ENCODE assay signal across 31 mouse cellular contexts in genomic region chr6:67046937-67047336, GRCm38 (mm10). TPM values are rescaled to one million over a fixed set of nuclear protein-coding genes. Genes with fewer than 3 reads are reported as not detected.
DNase-seq lines count a peak whose midpoint lies in the region; ATAC-seq and TF ChIP-seq lines count a peak whose summit lies in the region.
"Had no signal": no experiment of that assay in that cellular context is flagged by ENCODE, and none has a peak within 500 bp of the region (broad histone marks: within the 10 kb centered on the region; RNA-seq: fewer than 3 reads in every experiment).

No protein-coding gene starts in this region.

- H3K27me3 ChIP-seq in MEL (ENCODE audit: control insufficient read depth in 1 of 2, insufficient read depth in 2 of 2, low read length in 2 of 2), result no peaks in the 10 kb centered on the region
- H3K27me3 ChIP-seq in liver, embryonic 14.5 days (ENCODE audit: control insufficient read depth, insufficient read depth, low read length), result no peaks in the 10 kb centered on the region
- H3K27me3 ChIP-seq: embryonic facial prominence, embryonic 13.5 days; forebrain, embryonic 12.5 days; intestine, embryonic 15.5 days; limb, embryonic 15.5 days; neural tube, embryonic 12.5 days had no signal

- H3K4me3 ChIP-seq in MEL (ENCODE audit: control insufficient read depth in 1 of 2, insufficient read depth in 1 of 2, low read depth in 2 of 2, low read length in 2 of 2), result no peak overlapping the region
- no peak overlapping the region for H3K4me3 ChIP-seq in liver, embryonic 14.5 days (ENCODE audit: insufficient read depth in 1 of 2, low read depth in 2 of 2, low read length in 2 of 2)
- H3K4me3 ChIP-seq: embryonic facial prominence, embryonic 13.5 days; erythroblast, embryonic 14.5 days; forebrain, embryonic 12.5 days; intestine, embryonic 15.5 days; limb, embryonic 15.5 days; midbrain, embryonic 10.5 days; myocyte; neural tube, embryonic 12.5 days had no signal

- no peak for TF ChIP-seq POLR2A in MEL (IDR thresholded peaks at IDR 0.05; ENCODE audit: control insufficient read depth in 1 of 2, insufficient read depth in 1 of 2, low read depth in 1 of 2, low read length in 2 of 2, poor library complexity in 1 of 2)

- H3K4me1 ChIP-seq in MEL (ENCODE audit: control insufficient read depth in 1 of 2, insufficient read depth in 2 of 2, low read length in 2 of 2), result peaks cover 11 to 13% of the 10 kb centered on the region in 2 experiments
- H3K4me1 ChIP-seq in liver, embryonic 14.5 days (replicated peaks; ENCODE audit: control insufficient read depth in 2 of 2, insufficient read depth in 2 of 2, low read length in 1 of 2), result peaks cover 28 to 29% of the 10 kb centered on the region in 2 experiments
- H3K4me1 ChIP-seq: intestine, embryonic 15.5 days had no signal

- ATAC-seq in erythroblast, adult 5-6 weeks (replicated peaks; ENCODE audit: low FRiP score, poor library complexity, severe bottlenecking), result peak; percentile 60
- peak; percentile 79 for ATAC-seq in liver, embryonic 14.5 days (ENCODE audit: insufficient read depth)
- peak; percentile 74 for ATAC-seq in megakaryocyte progenitor cell, adult 5-6 weeks (replicated peaks; ENCODE audit: poor library complexity)
- ATAC-seq: CD4-positive, CD25-positive, alpha-beta regulatory T cell, adult 4 months; forebrain, postnatal 0 days; hindbrain, postnatal 0 days; intestine, embryonic 15.5 days; lung, postnatal 0 days; midbrain, embryonic 16.5 days had no signal

- H3K4me2 ChIP-seq in liver, embryonic 14.5 days (ENCODE audit: low read depth), result peak overlapping the region; percentile 16; the same call in 1 of the 2 replicates
- H3K4me2 ChIP-seq: embryonic facial prominence, embryonic 13.5 days; forebrain, embryonic 12.5 days; intestine, embryonic 15.5 days; limb, embryonic 15.5 days; neural tube, embryonic 12.5 days had no signal

- peak overlapping the region; percentile 12 for H3K27ac ChIP-seq in MEL (ENCODE audit: control insufficient read depth, low read depth, low read length)
- H3K27ac ChIP-seq in liver, embryonic 14.5 days, result peak overlapping the region; percentile 60
- H3K27ac ChIP-seq: embryonic facial prominence, embryonic 13.5 days; forebrain, embryonic 12.5 days; hindbrain, postnatal 0 days; intestine, embryonic 15.5 days; limb, embryonic 15.5 days; midbrain, embryonic 10.5 days; neural tube, embryonic 12.5 days had no signal

- TF ChIP-seq EP300 in MEL (IDR thresholded peaks at IDR 0.05; ENCODE audit: low read depth in 1 of 2, low read length in 2 of 2), result peak; percentile 81 to 84
- peak; percentile 82 for TF ChIP-seq EP300 in liver, embryonic 14.5 days (IDR thresholded peaks at IDR 0.05; ENCODE audit: low read depth)

- TF ChIP-seq CTCF in MEL (IDR thresholded peaks at IDR 0.05 in 2 of 3, conservative IDR thresholded peaks at IDR 0.05 in 1 of 3; ENCODE audit: control insufficient read depth in 1 of 3, insufficient read depth in 1 of 3, low read depth in 2 of 3, low read length in 3 of 3, poor library complexity in 1 of 3, severe bottlenecking in 1 of 3), result no peak
- no peak for TF ChIP-seq CTCF in liver, embryonic 14.5 days (IDR thresholded peaks at IDR 0.05; ENCODE audit: low read depth)

- no peaks in the 10 kb centered on the region for H3K79me2 ChIP-seq in MEL (ENCODE audit: control insufficient read depth, insufficient read depth, low read length, poor library complexity)

- H3K9me3 ChIP-seq in MEL (replicated peaks; ENCODE audit: insufficient read depth, low read length), result no peaks in the 10 kb centered on the region
- H3K9me3 ChIP-seq in liver, embryonic 14.5 days (ENCODE audit: control insufficient read depth, low read length), result no peaks in the 10 kb centered on the region
- H3K9me3 ChIP-seq: embryonic facial prominence, embryonic 13.5 days; forebrain, embryonic 12.5 days; intestine, embryonic 15.5 days; limb, embryonic 15.5 days; midbrain, embryonic 10.5 days; neural tube, embryonic 12.5 days had no signal

- no peak overlapping the region for H3K9ac ChIP-seq in MEL (ENCODE audit: control insufficient read depth, low read depth, low read length, poor library complexity, severe bottlenecking)
- no peak overlapping the region; the same call in 1 of the 2 replicates for H3K9ac ChIP-seq in liver, embryonic 14.5 days (replicated peaks)
- H3K9ac ChIP-seq: embryonic facial prominence, embryonic 13.5 days; forebrain, embryonic 12.5 days; forebrain, postnatal 0 days; intestine, embryonic 15.5 days; limb, embryonic 15.5 days; neural tube, embryonic 12.5 days had no signal

- no peak for TF ChIP-seq RAD21 in MEL (IDR thresholded peaks at IDR 0.05; ENCODE audit: low read depth, low read length)

- peaks cover 0 to 31% of the 10 kb centered on the region in 2 experiments; a peak in 2 of 4 replicates for H3K36me3 ChIP-seq in MEL (ENCODE audit: control insufficient read depth in 1 of 2, insufficient read depth in 2 of 2, low read length in 2 of 2)
- no peaks in the 10 kb centered on the region for H3K36me3 ChIP-seq in liver, embryonic 14.5 days (replicated peaks; ENCODE audit: control insufficient read depth, insufficient read depth, low read depth)
- H3K36me3 ChIP-seq: embryonic facial prominence, embryonic 13.5 days; forebrain, embryonic 12.5 days; intestine, embryonic 15.5 days; limb, embryonic 15.5 days; midbrain, embryonic 10.5 days; neural tube, embryonic 12.5 days had no signal

- WGBS in liver, embryonic 14.5 days (ENCODE audit: insufficient replicate concordance), result 11% methylated on average over 3 of the region's 3 CpGs

- DNase-seq in MEL (ENCODE audit: low read depth, low spot score), result peak; percentile 60
- DNase-seq in liver, embryonic 14.5 days (ENCODE audit: low read depth in 3 of 3, low spot score in 3 of 3), result no peak
- no peak for DNase-seq in embryo, embryonic 9.5 days (ENCODE audit: extremely low spot score)
- DNase-seq in gastrocnemius, postnatal 10 days, result no peak
- no peak for DNase-seq in right cerebral cortex, postnatal 36 days (ENCODE audit: low spot score in 2 of 2)
- DNase-seq: adrenal gland, postnatal 14 days; cerebellum, adult 11 months; cerebellum, adult 9-10 months; cerebellum, postnatal 36 days; embryo, embryonic 11 days; forebrain, postnatal 0 days; heart, postnatal 14 days; kidney, adult 2 months; kidney, postnatal 4 days; left cerebral cortex, postnatal 4 days; lung, postnatal 4 days; thymus, postnatal 4 days had no signal

TF ChIP-seq in MEL, 35 proteins besides CTCF, POLR2A, EP300 and RAD21:
- TF ChIP-seq SIN3A (IDR thresholded peaks at IDR 0.05; ENCODE audit: low read length), result peak; percentile 79
- no peak for TF ChIP-seq UBTF (IDR thresholded peaks at IDR 0.05; ENCODE audit: borderline replicate concordance, insufficient read depth, low read depth, low read length)
- TF ChIP-seq GABPA (IDR thresholded peaks at IDR 0.05; ENCODE audit: low read depth, low read length), result peak; percentile 55; the same call in 1 of the 2 replicates
- 0 out of 2 replicates have a peak, but pooled peaks have one; percentile 36 for TF ChIP-seq HCFC1 (IDR thresholded peaks at IDR 0.05; ENCODE audit: low read depth, low read length)
- TF ChIP-seq E2F4 (IDR thresholded peaks at IDR 0.05; ENCODE audit: borderline replicate concordance, low read depth, low read length), result no peak
- no peak for TF ChIP-seq CHD1 (IDR thresholded peaks at IDR 0.05; ENCODE audit: low read depth, low read length)
- TF ChIP-seq POLR2AphosphoS5 (IDR thresholded peaks at IDR 0.05; ENCODE audit: borderline replicate concordance, low read depth, low read length), result no peak
- TF ChIP-seq MYC (IDR thresholded peaks at IDR 0.05; ENCODE audit: low read depth, low read length), result no peak
- 0 out of 2 replicates have a peak, but pooled peaks have one; percentile 52 for TF ChIP-seq MXI1 (IDR thresholded peaks at IDR 0.05; ENCODE audit: low read depth, low read length)
- TF ChIP-seq TCF12 (IDR thresholded peaks at IDR 0.05; ENCODE audit: low read depth, low read length), result peak; percentile 85
- no peak for TF ChIP-seq ZC3H11A (IDR thresholded peaks at IDR 0.05; ENCODE audit: low read depth, low read length)
- peak; percentile 88 for TF ChIP-seq RCOR1 (IDR thresholded peaks at IDR 0.05; ENCODE audit: low read depth, low read length)
- TF ChIP-seq MYB (IDR thresholded peaks at IDR 0.05; ENCODE audit: low read depth, low read length), result peak; percentile 36
- no peak for TF ChIP-seq KAT2A (conservative IDR thresholded peaks at IDR 0.05; ENCODE audit: low read depth, low read length)
- peak; percentile 33 for TF ChIP-seq TAL1 (IDR thresholded peaks at IDR 0.05; ENCODE audit: low read length)
- peak; percentile 90 for TF ChIP-seq GATA1 (IDR thresholded peaks at IDR 0.05; ENCODE audit: low read depth, low read length)
- no peak for TF ChIP-seq TBP (IDR thresholded peaks at IDR 0.05; ENCODE audit: low read depth, low read length)
- peak; percentile 87 for TF ChIP-seq ETS1 (IDR thresholded peaks at IDR 0.05; ENCODE audit: low read depth, low read length)

RNA-seq across cellular contexts. Expression of gene Gadd45a, which starts 9.7 kb away (rescaled TPM):
- 18.1 and 29.3 TPM in 2 replicates for total RNA-seq in MEL (2012; rRNA removed)
- polyA plus RNA-seq in MEL (2012; ENCODE audit: insufficient read depth in 1 of 2, insufficient read length in 2 of 2, low read depth in 1 of 2, low replicate concordance in 2 of 2, missing spikeins in 1 of 2), result 10 to 100 TPM in 1 of 2 experiments, not detected in 1; 37.4 TPM
- total RNA-seq in erythroblast, adult 5-6 weeks (2015; ENCODE audit: low replicate concordance), result 401 and 415 TPM in 2 replicates
- total RNA-seq in erythroblast, adult 5-6 weeks (2017; ENCODE audit: low replicate concordance), result 648 and 695 TPM in 2 replicates
- polyA plus RNA-seq in liver, embryonic 14.5 days (2012; rRNA removed), result 70.1 and 90.4 TPM in 2 replicates
- polyA plus RNA-seq in liver, embryonic 14.5 days (2014; fragmentation: Nextera tagmentation; extraction: Ambion mirVana), result 49.8 and 56.8 TPM in 2 replicates
- total RNA-seq in megakaryocyte progenitor cell, adult 5-6 weeks (2015), result 50.6 and 58.0 TPM in 2 replicates
- total RNA-seq in megakaryocyte progenitor cell, adult 5-6 weeks (2017), result 40.4 and 64.3 TPM in 2 replicates
- total RNA-seq in gastrocnemius, postnatal 10 days (2021), result 10 to 100 TPM; 43.1 to 82.0 TPM

Comparison
In these comparisons a context has a peak if more than half of its experiments do, and no peak if none do; other contexts are left out.
1. RNA of gene Gadd45a, which starts 9.7 kb away (total RNA-seq): 401 to 695 TPM in erythroblast, adult 5-6 weeks; 43.1 to 82.0 TPM in gastrocnemius, postnatal 10 days, 40.4 to 64.3 TPM in megakaryocyte progenitor cell, adult 5-6 weeks and 18.1 to 29.3 TPM in MEL; every median in the first group is over 4 times any median in the second.
2. Peak in every context shown above with its lines, with median percentiles within 50 percentile points of each other: ATAC-seq.